Mouse (Mus musculus) megakaryocyte, adult 5-6 weeks (primary cell): ENCODE results near the gene Zfp74. TPM values are rescaled to one million over a fixed set of nuclear protein-coding genes. Genes with fewer than 3 reads are reported as not detected.

ENCODE experiments used
- total RNA-seq, 2 experiments: library from RNA; stranded (forward) in 1 of 2; stranded (reverse) in 1 of 2; fragments of 153-499, 151-499 nt in 1 of 2; fragments of 221-1000, 200-1000 nt in 1 of 2; gene quantifications; 2 replicates each; pipeline versions ENCODE4 v1.2.3 to v1.2.4; 2015 to 2017

Gene Zfp74
- total RNA-seq, 2 experiments from 2014 or later, result 2.9 to 6.9 TPM

Other genes with a start within 250 kb of the Zfp74 start
- gene Catsperg2, start 227.1 kb downstream of the Zfp74 start, total RNA-seq (2015), result not detected in 2 replicates
- gene Catsperg2, start 227.1 kb downstream of the Zfp74 start, total RNA-seq (2017), result not detected in 2 replicates
- 9.6 and 14.7 TPM in 2 replicates for gene Zfp84, start 185.5 kb downstream of the Zfp74 start, total RNA-seq (2015)
- 12.3 and 15.7 TPM in 2 replicates for gene Zfp84, start 185.5 kb downstream of the Zfp74 start, total RNA-seq (2017)
- gene Zfp30, start 170.1 kb downstream of the Zfp74 start, total RNA-seq (2015), result 0.25 TPM in 1 of 2 replicates, not detected in the other
- not detected in 2 replicates for gene Zfp30, start 170.1 kb downstream of the Zfp74 start, total RNA-seq (2017)
- gene Zfp790, start 138.0 kb downstream of the Zfp74 start, total RNA-seq (2015), result 4.8 and 5.6 TPM in 2 replicates
- 9.0 and 9.1 TPM in 2 replicates for gene Zfp790, start 138.0 kb downstream of the Zfp74 start, total RNA-seq (2017)
- 1.2 and 1.3 TPM in 2 replicates for gene Zfp940, start 100.4 kb downstream of the Zfp74 start, total RNA-seq (2015)
- gene Zfp940, start 100.4 kb downstream of the Zfp74 start, total RNA-seq (2017), result 1.2 and 1.4 TPM in 2 replicates
- 2.0 and 2.2 TPM in 2 replicates for gene Zfp420, start 94.1 kb downstream of the Zfp74 start, total RNA-seq (2015)
- 1.7 and 3.1 TPM in 2 replicates for gene Zfp420, start 94.1 kb downstream of the Zfp74 start, total RNA-seq (2017)
- gene Zfp27, start 47.5 kb downstream of the Zfp74 start, total RNA-seq (2015), result 2.0 and 3.1 TPM in 2 replicates
- 4.3 and 4.8 TPM in 2 replicates for gene Zfp27, start 47.5 kb downstream of the Zfp74 start, total RNA-seq (2017)
- 1.5 and 1.7 TPM in 2 replicates for gene Zfp383, start 45.9 kb downstream of the Zfp74 start, total RNA-seq (2015)
- gene Zfp383, start 45.9 kb downstream of the Zfp74 start, total RNA-seq (2017), result 0.37 and 2.0 TPM in 2 replicates
- gene Zfp568, start 29.9 kb upstream of the Zfp74 start, total RNA-seq (2015), result 4.9 and 7.0 TPM in 2 replicates
- 14.6 and 15.1 TPM in 2 replicates for gene Zfp568, start 29.9 kb upstream of the Zfp74 start, total RNA-seq (2017)
- gene Zfp14, start 97.3 kb upstream of the Zfp74 start, total RNA-seq (2015), result 1.4 and 2.1 TPM in 2 replicates
- gene Zfp14, start 97.3 kb upstream of the Zfp74 start, total RNA-seq (2017), result 0.89 and 0.95 TPM in 2 replicates
- gene Zfp82, start 118.8 kb upstream of the Zfp74 start, total RNA-seq (2015), result 0.83 and 0.91 TPM in 2 replicates
- gene Zfp82, start 118.8 kb upstream of the Zfp74 start, total RNA-seq (2017), result 3.0 and 3.2 TPM in 2 replicates
- 1.4 TPM in 1 of 2 replicates, not detected in the other for gene Gm26920, start 136.3 kb upstream of the Zfp74 start, total RNA-seq (2015)
- gene Gm26920, start 136.3 kb upstream of the Zfp74 start, total RNA-seq (2017), result not detected in 2 replicates
- 2.7 and 3.5 TPM in 2 replicates for gene Zfp566, start 136.4 kb upstream of the Zfp74 start, total RNA-seq (2015)
- gene Zfp566, start 136.4 kb upstream of the Zfp74 start, total RNA-seq (2017), result 0.85 and 1.9 TPM in 2 replicates
- 26.0 and 29.6 TPM in 2 replicates for gene Zfp260, start 140.7 kb upstream of the Zfp74 start, total RNA-seq (2015)
- gene Zfp260, start 140.7 kb upstream of the Zfp74 start, total RNA-seq (2017), result 22.8 and 26.4 TPM in 2 replicates
- 6.7 and 7.8 TPM in 2 replicates for gene Zfp382, start 167.9 kb upstream of the Zfp74 start, total RNA-seq (2015)
- 14.9 and 15.2 TPM in 2 replicates for gene Zfp382, start 167.9 kb upstream of the Zfp74 start, total RNA-seq (2017)
- gene Zfp146, start 215.7 kb upstream of the Zfp74 start, total RNA-seq (2015), result 16.6 and 25.2 TPM in 2 replicates
- 32.8 and 35.2 TPM in 2 replicates for gene Zfp146, start 215.7 kb upstream of the Zfp74 start, total RNA-seq (2017)
- gene Cox7a1, start 230.1 kb upstream of the Zfp74 start, total RNA-seq (2015), result 0.91 and 1.6 TPM in 2 replicates
- gene Cox7a1, start 230.1 kb upstream of the Zfp74 start, total RNA-seq (2017), result 0.94 and 2.4 TPM in 2 replicates
- gene Capns1, start 244.7 kb upstream of the Zfp74 start, total RNA-seq (2015), result 485 and 524 TPM in 2 replicates
- 307 and 314 TPM in 2 replicates for gene Capns1, start 244.7 kb upstream of the Zfp74 start, total RNA-seq (2017)